Mouse (Mus musculus): ENCODE measurements around the gene Gm9780.
"Not testable (repeated sequence)": the region's sequence is repeated elsewhere in the genome, so short reads cannot be mapped to it uniquely, and the experiment has no call there.

DNA sequence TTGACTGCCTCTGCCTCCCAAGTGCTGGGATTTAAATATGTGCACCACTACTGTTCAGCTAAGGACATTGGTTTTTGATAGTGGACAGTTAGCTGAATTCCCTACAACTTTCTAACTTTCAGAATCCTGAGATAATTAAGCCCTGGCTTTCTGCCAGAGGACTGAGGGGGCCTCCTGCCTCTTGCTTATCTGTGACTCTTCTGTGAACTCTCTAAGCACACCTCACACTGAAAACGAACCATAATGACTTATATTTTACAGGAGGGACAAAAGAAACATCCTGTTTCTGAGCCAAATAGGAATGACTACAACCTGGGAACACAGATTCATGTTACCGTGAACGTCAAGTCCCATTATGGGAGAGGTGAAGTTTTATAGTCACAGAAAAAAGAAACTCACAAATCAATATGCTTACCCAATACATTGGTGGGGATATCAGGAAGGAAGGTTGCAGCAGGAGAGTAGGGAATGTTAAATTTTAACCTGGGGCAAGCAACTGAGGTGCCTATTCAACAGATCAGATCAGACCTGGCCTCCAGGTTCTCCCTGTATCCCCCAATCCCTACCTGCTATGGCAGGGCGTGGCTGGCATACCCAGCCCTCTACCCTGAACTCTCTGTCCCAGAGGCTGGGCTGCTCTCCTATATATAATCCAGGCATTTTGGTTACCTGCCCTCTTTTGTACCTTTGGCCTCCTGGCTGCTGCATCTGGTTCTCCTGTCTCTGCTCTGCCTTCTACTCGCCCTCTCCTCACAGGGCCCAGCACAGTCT is 34.3 kb upstream of the Gm9780 start:
- TF ChIP-seq POLR2A (IDR thresholded peaks at IDR 0.05; ENCODE audit: borderline replicate concordance, extremely low read depth, insufficient read depth, insufficient read length, poor library complexity, severe bottlenecking); CTCF (IDR thresholded peaks at IDR 0.05; ENCODE audit: borderline replicate concordance, extremely low read depth, insufficient read depth, insufficient read length): not testable (repeated sequence)

Data from brain, embryonic 14.5 days (tissue).